Mouse (Mus musculus): ENCODE data around the gene Tarm1. TPM values are rescaled to one million over a fixed set of nuclear protein-coding genes. Genes with fewer than 3 reads are reported as not detected.
A peak's percentile ranks its signal among the peaks of the same experiment; 100 is the strongest.

Tarm1 gene
- not detected in 2 replicates for polyA plus RNA-seq (2016; fragmentation: Nextera tagmentation; extraction: Ambion mirVana)

DNA sequence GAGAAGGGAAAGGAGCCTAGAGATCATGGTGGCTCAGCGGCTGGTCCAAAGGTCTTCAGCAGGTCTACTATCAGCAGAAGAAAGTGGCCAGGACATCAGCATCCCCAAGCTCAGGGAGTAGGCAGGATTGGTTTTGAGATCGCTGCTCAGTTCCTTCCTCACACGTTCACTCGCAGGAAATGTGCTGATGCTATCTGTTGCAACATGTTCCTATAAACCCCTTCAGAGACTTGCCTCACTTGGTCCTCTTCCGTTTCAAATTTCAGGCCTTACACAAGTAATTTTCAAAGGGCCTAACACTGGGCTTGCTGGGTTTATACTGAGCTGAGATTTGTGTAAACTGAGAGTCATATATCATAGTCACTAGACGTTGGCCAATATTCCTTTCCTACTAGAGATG is at the start of gene Tarm1:
Tarm1 (minus strand) TSS at position 186 of the 400 bp plus-strand sequence.
- WGBS, result 91% methylated on average over 6 of the region's 6 CpGs
- H3K27ac ChIP-seq, result no peak within 1 kb of the TSS

GRCm38 (mm10) chr7:3505913-3506312 is 3.5 kb upstream of the Tarm1 start:
- WGBS, result 71% methylated on average over 3 of the region's 3 CpGs
- Histone ChIP-seq H3K27me3 (no peaks in the 10 kb centered on the region), H3K4me3 (no peak overlapping the region), H3K9ac (no peak overlapping the region), H3K27ac (no peak overlapping the region), H3K4me1 (no peaks in the 10 kb centered on the region), H3K36me3 (no peaks in the 10 kb centered on the region), H3K4me2 (replicated peaks) (no peak overlapping the region), H3K9me3 (replicated peaks) (0 out of 2 replicates have a peak, but pooled peaks cover 4% of the 10 kb centered on the region)
- ATAC-seq (ENCODE audit: low FRiP score), result no peak

More for the DNA sequence above, at the start of gene Tarm1:
- Histone ChIP-seq H3K36me3 (no peaks in the 10 kb centered on the region), H3K4me2 (replicated peaks) (no peak within 1 kb of the TSS), H3K9ac (no peak within 1 kb of the TSS), H3K27me3 (no peaks in the 10 kb centered on the region), H3K9me3 (replicated peaks) (no peaks in the 10 kb centered on the region), H3K4me3 (no peak within 1 kb of the TSS), H3K4me1 (no peaks in the 10 kb centered on the region)
- ATAC-seq (ENCODE audit: low FRiP score), result no peak

GRCm38 (mm10) chr7:3500406-3500805 is 2.0 kb downstream of the Tarm1 start:
- 100% methylated on average over 1 of the region's 1 CpGs for WGBS
- H3K4me3 ChIP-seq, result no peak overlapping the region
- H3K36me3 ChIP-seq, result no peaks in the 10 kb centered on the region
- no peaks in the 10 kb centered on the region for H3K4me1 ChIP-seq
- H3K27ac ChIP-seq, result no peak overlapping the region
- H3K9me3 ChIP-seq (replicated peaks), result no peaks in the 10 kb centered on the region
- no peak for ATAC-seq (ENCODE audit: low FRiP score)
- no peaks in the 10 kb centered on the region for H3K27me3 ChIP-seq
- no peak overlapping the region for H3K4me2 ChIP-seq (replicated peaks)
- no peak overlapping the region for H3K9ac ChIP-seq

GRCm38 (mm10) chr7:3481948-3482608 is 20.3 kb downstream of the Tarm1 start:
- H3K4me2 ChIP-seq (replicated peaks), result no peak overlapping the region
- no peak overlapping the region for H3K27ac ChIP-seq
- no peaks in the 10 kb centered on the region for H3K36me3 ChIP-seq
- no peaks in the 10 kb centered on the region for H3K4me1 ChIP-seq
- no peak for ATAC-seq (ENCODE audit: low FRiP score)
- no peak overlapping the region for H3K9ac ChIP-seq
- H3K9me3 ChIP-seq (replicated peaks), result peaks cover 6% of the 10 kb centered on the region; the same call in 1 of the 2 replicates
- no peaks in the 10 kb centered on the region for H3K27me3 ChIP-seq
- 92% methylated on average over 6 of the region's 6 CpGs for WGBS
- H3K4me3 ChIP-seq, result no peak overlapping the region

DNA sequence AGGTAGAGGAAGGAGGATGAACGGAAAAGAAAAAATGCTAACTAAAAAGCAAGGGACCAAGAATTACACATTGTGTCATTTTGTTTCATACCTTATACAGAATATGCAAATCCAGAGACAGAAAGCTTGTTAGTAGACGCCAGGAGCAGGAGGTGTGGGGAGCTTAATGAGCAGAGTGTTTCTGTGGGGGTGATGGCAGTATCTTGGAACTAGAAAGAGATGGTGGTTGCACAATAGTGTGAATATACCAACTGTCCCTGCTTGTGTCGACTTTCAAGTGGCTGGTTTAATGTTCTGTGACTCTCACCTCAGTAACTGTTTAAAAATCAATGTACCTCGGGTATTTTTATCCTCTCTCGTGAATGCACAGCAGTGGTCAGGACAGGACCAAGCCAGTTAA is 25.7 kb downstream of the Tarm1 start:
- ATAC-seq (ENCODE audit: low FRiP score), result no peak
- Histone ChIP-seq H3K9ac (no peak overlapping the region), H3K4me2 (replicated peaks) (no peak overlapping the region), H3K36me3 (no peaks in the 10 kb centered on the region), H3K4me3 (no peak overlapping the region), H3K27ac (no peak overlapping the region), H3K27me3 (no peaks in the 10 kb centered on the region), H3K4me1 (no peaks in the 10 kb centered on the region), H3K9me3 (replicated peaks) (peaks cover 3% of the 10 kb centered on the region; the same call in 1 of the 2 replicates)
- WGBS, result 79% methylated on average over 5 of the region's 5 CpGs

GRCm38 (mm10) chr7:3474291-3475080 is 27.9 kb downstream of the Tarm1 start:
- H3K9ac ChIP-seq, result no peak overlapping the region
- WGBS, result 9% methylated on average over 19 of the region's 19 CpGs

DNA sequence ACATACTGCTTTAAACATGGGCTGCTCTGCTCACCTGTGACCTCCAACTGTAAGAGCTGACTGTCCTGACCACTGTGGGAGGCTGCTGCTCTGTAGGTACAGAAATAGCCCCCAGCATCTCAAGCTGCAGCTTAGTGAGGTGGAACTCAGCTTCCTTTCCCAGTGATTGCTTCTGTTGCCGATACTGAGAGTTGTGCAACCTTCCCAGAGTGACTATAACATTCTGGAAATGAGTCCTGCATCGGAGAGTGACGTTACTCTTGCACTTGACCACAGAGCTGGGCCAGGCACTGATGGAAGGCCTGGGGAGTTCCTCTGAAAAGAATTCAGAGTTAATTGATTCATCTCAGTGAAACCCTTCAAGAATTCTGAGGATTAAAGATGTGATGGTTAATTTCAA is 29.6 kb downstream of the Tarm1 start:
- no peaks in the 10 kb centered on the region for H3K36me3 ChIP-seq
- H3K27ac ChIP-seq, result no peak overlapping the region
- no peak overlapping the region for H3K9ac ChIP-seq
- 75% methylated on average over 3 of the region's 3 CpGs for WGBS
- H3K4me2 ChIP-seq (replicated peaks), result no peak overlapping the region
- H3K4me3 ChIP-seq, result no peak overlapping the region
- H3K4me1 ChIP-seq, result no peaks in the 10 kb centered on the region
- H3K27me3 ChIP-seq, result no peaks in the 10 kb centered on the region
- no peaks in the 10 kb centered on the region for H3K9me3 ChIP-seq (replicated peaks)
- no peak for ATAC-seq (ENCODE audit: low FRiP score)

More at GRCm38 (mm10) chr7:3474291-3475080, 27.9 kb downstream of the Tarm1 start:
- ATAC-seq (ENCODE audit: low FRiP score), result no peak
- no peaks in the 10 kb centered on the region for H3K27me3 ChIP-seq
- H3K36me3 ChIP-seq, result no peaks in the 10 kb centered on the region
- H3K4me1 ChIP-seq, result no peaks in the 10 kb centered on the region
- peak overlapping the region; percentile 13 for H3K4me3 ChIP-seq
- H3K4me2 ChIP-seq (replicated peaks), result peak overlapping the region; percentile 41
- H3K9me3 ChIP-seq (replicated peaks), result no peaks in the 10 kb centered on the region
- H3K27ac ChIP-seq, result no peak overlapping the region

DNA sequence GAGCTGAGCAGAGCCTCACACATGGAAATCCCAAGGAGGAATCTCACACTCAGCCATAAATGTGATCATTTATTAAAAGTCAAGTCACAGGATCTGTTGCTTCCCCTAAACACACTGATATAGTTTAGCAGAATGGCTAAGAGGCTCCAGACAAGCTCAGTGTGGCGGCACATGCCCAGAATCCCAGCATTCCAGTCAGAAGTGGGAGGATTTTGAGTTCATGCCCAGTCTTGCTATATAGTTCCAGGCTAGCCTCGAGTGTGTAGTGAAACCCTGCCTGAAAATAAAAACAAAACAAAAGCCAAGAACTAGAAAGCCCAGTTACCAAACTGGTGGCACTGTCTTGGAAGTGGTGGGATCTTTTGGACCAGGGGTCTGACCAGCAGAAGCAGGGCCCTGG is 33.8 kb downstream of the Tarm1 start:
- ATAC-seq (ENCODE audit: low FRiP score), result no peak
- Histone ChIP-seq H3K4me3 (no peak overlapping the region), H3K27ac (no peak overlapping the region)

GRCm38 (mm10) chr7:3463306-3463705 is 39.1 kb downstream of the Tarm1 start:
- Histone ChIP-seq H3K27me3 (no peaks in the 10 kb centered on the region), H3K9ac (no peak overlapping the region), H3K27ac (no peak overlapping the region), H3K4me2 (replicated peaks) (no peak overlapping the region), H3K36me3 (no peaks in the 10 kb centered on the region), H3K9me3 (replicated peaks) (no peaks in the 10 kb centered on the region), H3K4me3 (no peak overlapping the region), H3K4me1 (no peaks in the 10 kb centered on the region)
- ATAC-seq (ENCODE audit: low FRiP score), result no peak
- WGBS, result 86% methylated on average over 4 of the region's 4 CpGs

More for the DNA sequence above, 33.8 kb downstream of the Tarm1 start:
- H3K9ac ChIP-seq, result no peak overlapping the region
- no peaks in the 10 kb centered on the region for H3K9me3 ChIP-seq (replicated peaks)
- H3K36me3 ChIP-seq, result no peaks in the 10 kb centered on the region
- no peak overlapping the region for H3K4me2 ChIP-seq (replicated peaks)
- WGBS, result 73% methylated on average over 2 of the region's 2 CpGs
- no peaks in the 10 kb centered on the region for H3K27me3 ChIP-seq
- H3K4me1 ChIP-seq, result no peaks in the 10 kb centered on the region

- no peak overlapping the region for H3K4me2 ChIP-seq (replicated peaks)
- no peak for ATAC-seq (ENCODE audit: low FRiP score)
- WGBS, result 88% methylated on average over 8 of the region's 8 CpGs
These were observed 42.2 kb downstream of the Tarm1 start for GRCm38 (mm10) chr7:3460261-3460660.

DNA sequence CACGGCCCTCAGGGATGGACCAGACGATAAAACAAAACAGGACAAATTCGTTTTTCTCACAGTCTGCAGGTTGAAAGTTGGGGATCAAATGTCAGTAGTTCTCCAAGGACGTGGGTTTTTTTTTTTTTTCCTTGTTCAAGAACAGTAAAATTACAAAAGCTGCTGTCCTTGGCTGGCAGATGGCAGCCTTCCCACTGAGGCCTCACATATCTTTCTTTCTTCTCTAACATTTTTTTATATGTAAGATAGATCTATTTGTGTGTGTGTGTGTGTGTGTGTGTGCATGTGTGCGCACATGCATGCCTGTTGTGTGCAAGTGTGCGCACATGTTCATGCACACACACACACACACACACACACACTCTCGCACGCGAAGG is 44.6 kb downstream of the Tarm1 start:
- Histone ChIP-seq H3K27me3 (no peaks in the 10 kb centered on the region), H3K4me1 (no peaks in the 10 kb centered on the region)
- WGBS, result 74% methylated on average over 9 of the region's 9 CpGs

More at GRCm38 (mm10) chr7:3460261-3460660, 42.2 kb downstream of the Tarm1 start:
- no peaks in the 10 kb centered on the region for H3K27me3 ChIP-seq
- no peaks in the 10 kb centered on the region for H3K9me3 ChIP-seq (replicated peaks)
- H3K9ac ChIP-seq, result no peak overlapping the region
- no peak overlapping the region for H3K27ac ChIP-seq
- no peaks in the 10 kb centered on the region for H3K36me3 ChIP-seq
- no peaks in the 10 kb centered on the region for H3K4me1 ChIP-seq
- no peak overlapping the region for H3K4me3 ChIP-seq

DNA sequence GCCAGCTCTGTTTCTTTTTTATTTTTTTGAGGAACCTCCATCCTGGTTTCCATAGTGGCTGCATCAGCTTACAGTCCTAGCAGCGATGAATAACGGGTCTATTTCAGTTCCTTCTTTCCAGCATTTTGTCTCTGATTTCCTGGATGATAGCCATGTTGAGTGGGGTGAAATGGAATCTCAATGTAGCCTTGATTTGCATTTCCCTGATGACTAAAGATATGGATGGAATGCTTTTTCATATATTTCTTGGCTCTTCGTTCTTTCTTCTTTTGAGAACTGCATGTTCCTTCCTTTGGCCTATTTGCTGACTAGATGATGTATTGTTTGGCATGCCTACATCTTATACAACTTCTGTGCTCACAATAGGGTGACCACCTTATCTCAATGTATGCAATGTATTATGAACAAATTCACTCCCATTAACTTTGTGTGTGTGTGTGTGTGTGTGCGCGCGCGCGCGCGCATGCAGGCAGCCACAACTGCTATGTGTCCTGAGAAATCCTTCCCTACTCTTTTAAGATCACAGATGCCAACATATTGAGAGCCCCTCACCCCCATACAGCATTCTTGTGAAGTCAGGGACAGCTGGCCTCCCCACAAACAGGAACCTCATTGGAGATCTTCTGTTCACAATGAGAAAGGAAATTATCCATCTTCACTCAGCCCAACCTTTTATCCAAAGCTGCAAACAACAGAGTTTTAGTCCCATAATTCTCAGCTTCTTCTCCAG is 45.1 kb downstream of the Tarm1 start:
- Histone ChIP-seq H3K4me2 (replicated peaks) (no peak overlapping the region), H3K9ac (no peak overlapping the region), H3K4me3 (no peak overlapping the region), H3K9me3 (replicated peaks) (no peaks in the 10 kb centered on the region), H3K4me1 (no peaks in the 10 kb centered on the region), H3K27ac (no peak overlapping the region), H3K36me3 (no peaks in the 10 kb centered on the region), H3K27me3 (no peaks in the 10 kb centered on the region)
- ATAC-seq (ENCODE audit: low FRiP score), result no peak
- WGBS, result 94% methylated on average over 10 of the region's 10 CpGs

More for the DNA sequence above, 44.6 kb downstream of the Tarm1 start:
- Histone ChIP-seq H3K36me3 (no peaks in the 10 kb centered on the region), H3K27ac (no peak overlapping the region), H3K4me2 (replicated peaks) (no peak overlapping the region), H3K9me3 (replicated peaks) (no peaks in the 10 kb centered on the region), H3K4me3 (no peak overlapping the region), H3K9ac (no peak overlapping the region)
- ATAC-seq (ENCODE audit: low FRiP score), result no peak
